Mouse (Mus musculus): ENCODE data around the gene Aars2. TPM values are rescaled to one million over a fixed set of nuclear protein-coding genes. Genes with fewer than 3 reads are reported as not detected.
A peak's percentile ranks its signal among the peaks of the same experiment; 100 is the strongest.

Gene Aars2
- total RNA-seq, 2 experiments from 2014 or later: 2.7 to 3.7 TPM

DNA sequence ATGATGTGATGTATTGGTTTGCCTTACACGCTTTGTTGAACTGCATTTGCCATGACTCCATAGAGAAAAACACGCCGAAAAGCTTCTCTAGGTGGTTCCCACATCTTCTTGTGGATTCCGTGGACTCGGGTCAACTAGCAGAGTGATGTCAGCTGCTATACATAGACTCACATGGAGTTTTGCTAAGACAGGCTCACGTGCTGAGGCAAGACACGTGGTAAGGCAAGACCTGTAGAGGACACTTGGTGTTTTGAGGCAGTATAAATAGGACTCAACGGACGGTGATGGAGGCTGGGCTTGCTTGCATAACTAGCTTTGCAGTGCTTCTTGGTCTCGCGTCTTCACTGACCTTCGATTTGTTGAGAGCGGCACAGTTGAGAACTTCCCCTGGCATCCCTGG, 8.2 kb upstream of the Aars2 start:
- ATAC-seq (replicated peaks; ENCODE audit: low FRiP score, poor library complexity, severe bottlenecking): no peak

GRCm38 (mm10) chr17:45499516-45499915, 7.1 kb upstream of the Aars2 start:
- ATAC-seq (replicated peaks; ENCODE audit: low FRiP score, poor library complexity, severe bottlenecking): no peak

- ATAC-seq (replicated peaks; ENCODE audit: low FRiP score, poor library complexity, severe bottlenecking): no peak
Measured at GRCm38 (mm10) chr17:45500981-45501380, 5.7 kb upstream of the Aars2 start.

GRCm38 (mm10) chr17:45502324-45502723, 4.3 kb upstream of the Aars2 start:
- ATAC-seq (replicated peaks; ENCODE audit: low FRiP score, poor library complexity, severe bottlenecking): no peak

DNA sequence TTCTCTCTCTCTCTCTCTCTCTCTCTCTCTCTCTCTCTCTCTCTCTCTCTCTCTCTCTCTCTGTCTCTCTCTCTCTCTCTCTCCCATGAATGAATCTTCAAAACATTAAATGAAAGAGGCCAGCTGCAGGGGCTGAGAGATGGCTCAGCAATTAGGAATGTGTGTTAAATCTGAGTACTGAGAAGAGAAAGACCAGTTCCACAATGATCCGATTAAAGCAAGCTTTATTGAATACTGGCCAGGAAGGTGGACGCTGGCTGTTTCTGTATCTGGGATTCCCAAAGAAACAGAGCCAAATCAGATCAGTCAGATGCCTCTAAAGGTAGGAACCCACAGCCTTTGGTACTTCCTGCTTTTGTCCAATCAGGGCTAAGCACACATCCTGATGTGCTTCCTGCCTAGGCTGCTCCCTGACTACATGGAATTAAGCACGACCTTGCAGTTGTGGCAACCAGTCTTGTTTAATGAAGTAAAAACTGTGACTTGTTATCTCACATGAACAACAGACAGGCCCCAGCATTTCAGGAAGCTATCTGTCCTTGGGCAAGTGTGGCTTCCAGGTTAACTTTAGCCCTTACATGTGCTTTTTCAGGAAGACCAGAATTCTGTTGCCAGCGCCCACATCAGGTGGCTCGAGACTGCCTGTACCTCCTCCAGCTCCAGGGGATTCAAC, 3.2 kb upstream of the Aars2 start:
- ATAC-seq (replicated peaks; ENCODE audit: low FRiP score, poor library complexity, severe bottlenecking): no peak

- ATAC-seq (replicated peaks; ENCODE audit: low FRiP score, poor library complexity, severe bottlenecking): no peak
Measured at GRCm38 (mm10) chr17:45505941-45506465, 638 bp upstream of the Aars2 start.

- no peak for ATAC-seq (replicated peaks; ENCODE audit: low FRiP score, poor library complexity, severe bottlenecking)
Measured at GRCm38 (mm10) chr17:45510871-45511270, 4.2 kb downstream of the Aars2 start.

DNA sequence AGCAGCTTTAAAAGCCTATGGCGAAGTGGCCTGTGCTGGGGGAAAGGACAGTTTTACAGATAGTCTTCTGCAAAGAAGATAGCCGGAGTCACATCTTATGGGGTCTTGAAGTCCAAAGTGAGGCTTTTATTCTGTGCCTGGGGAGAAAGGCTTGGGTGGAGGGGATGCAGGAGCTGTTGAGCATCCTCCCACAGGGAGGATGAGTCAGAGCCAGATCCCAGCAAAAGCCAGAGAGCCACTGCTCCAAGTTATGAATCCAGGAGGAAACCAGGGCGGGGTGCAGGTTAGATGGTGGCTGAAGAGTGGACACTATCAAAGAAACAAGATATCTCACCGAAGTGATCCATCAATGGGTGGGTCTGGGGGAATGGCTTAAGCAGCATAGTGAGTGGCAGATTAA, 5.1 kb downstream of the Aars2 start:
- ATAC-seq (replicated peaks; ENCODE audit: low FRiP score, poor library complexity, severe bottlenecking): no peak

- ATAC-seq (replicated peaks; ENCODE audit: low FRiP score, poor library complexity, severe bottlenecking): no peak
Measured at GRCm38 (mm10) chr17:45515204-45515726, 8.6 kb downstream of the Aars2 start.

DNA sequence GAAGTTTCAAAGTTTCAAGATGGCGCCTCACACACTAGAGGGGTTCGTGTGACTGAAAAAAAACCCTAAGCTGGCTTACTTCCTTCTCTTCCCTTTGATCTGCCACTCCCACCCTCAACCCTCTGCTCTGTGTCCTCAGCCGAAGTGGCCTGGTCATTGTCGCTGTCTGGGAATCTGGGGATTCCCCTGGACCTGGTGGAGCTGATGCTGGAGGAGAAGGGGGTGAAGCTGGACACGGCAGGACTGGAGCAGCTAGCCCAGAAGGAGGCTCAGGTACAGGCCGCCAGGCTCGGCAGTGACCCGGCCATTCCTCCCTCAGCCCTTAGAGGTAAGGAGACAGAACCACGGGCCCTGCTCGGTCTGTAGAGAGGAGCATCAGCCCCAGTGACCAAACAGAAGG, 9.2 kb downstream of the Aars2 start:
- ATAC-seq (replicated peaks; ENCODE audit: low FRiP score, poor library complexity, severe bottlenecking): no peak

DNA sequence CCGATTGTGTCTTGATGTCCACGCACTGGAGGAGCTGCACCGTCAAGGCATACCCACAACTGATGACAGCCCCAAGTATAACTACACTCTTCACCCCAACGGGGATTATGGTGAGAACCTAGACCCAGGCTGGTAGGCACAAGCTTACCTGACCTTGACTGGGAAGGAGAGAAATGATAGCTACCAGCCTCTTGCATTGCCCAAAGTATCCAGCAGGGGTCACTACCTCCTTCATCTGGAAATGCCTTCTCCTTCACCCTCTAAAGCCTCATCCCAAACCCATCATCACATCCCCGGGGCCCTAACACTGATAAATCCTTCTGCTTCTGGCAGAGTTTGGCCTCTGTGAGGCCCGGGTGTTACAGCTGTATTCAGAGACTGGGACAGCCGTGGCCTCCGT, 9.8 kb downstream of the Aars2 start:
- ATAC-seq (replicated peaks; ENCODE audit: low FRiP score, poor library complexity, severe bottlenecking): peak; percentile 76

- no peak for ATAC-seq (replicated peaks; ENCODE audit: low FRiP score, poor library complexity, severe bottlenecking)
Measured at GRCm38 (mm10) chr17:45517135-45517534, 10.5 kb downstream of the Aars2 start.

- no peak for ATAC-seq (replicated peaks; ENCODE audit: low FRiP score, poor library complexity, severe bottlenecking)
Measured at GRCm38 (mm10) chr17:45517549-45518215, 11.0 kb downstream of the Aars2 start.

- no peak for ATAC-seq (replicated peaks; ENCODE audit: low FRiP score, poor library complexity, severe bottlenecking)
Measured at GRCm38 (mm10) chr17:45518766-45519475, 12.3 kb downstream of the Aars2 start.

DNA sequence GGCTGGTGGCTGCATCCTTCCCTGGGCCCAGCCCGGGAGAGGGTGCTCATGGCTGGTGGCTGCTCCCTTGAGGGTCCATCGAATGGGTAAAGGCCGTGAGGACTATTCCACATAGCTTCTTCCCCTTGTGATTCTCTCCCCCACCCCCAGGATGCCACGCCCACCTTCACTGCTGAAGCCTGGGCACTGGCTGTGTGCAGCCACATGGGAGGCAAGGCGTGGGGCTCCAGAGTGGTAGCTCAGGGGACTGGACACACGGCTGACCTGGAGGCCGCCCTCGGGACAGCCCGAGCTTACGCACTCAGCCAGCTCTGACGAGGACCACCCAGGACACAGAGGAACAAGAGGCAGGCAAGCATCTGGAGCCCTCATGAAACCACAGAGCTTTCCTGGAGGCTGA, 13.5 kb downstream of the Aars2 start:
- ATAC-seq (replicated peaks; ENCODE audit: low FRiP score, poor library complexity, severe bottlenecking): no peak

- no peak for ATAC-seq (replicated peaks; ENCODE audit: low FRiP score, poor library complexity, severe bottlenecking)
Measured at GRCm38 (mm10) chr17:45523263-45523662, 16.6 kb downstream of the Aars2 start, which contains the start of gene Tcte1. Gene Tcte1 (plus strand): TSS chr17:45523434.

- ATAC-seq (replicated peaks; ENCODE audit: low FRiP score, poor library complexity, severe bottlenecking): no peak
Measured at GRCm38 (mm10) chr17:45524961-45525360, 18.3 kb downstream of the Aars2 start.

GRCm38 (mm10) chr17:45526571-45526970, 19.9 kb downstream of the Aars2 start:
- ATAC-seq (replicated peaks; ENCODE audit: low FRiP score, poor library complexity, severe bottlenecking): no peak

DNA sequence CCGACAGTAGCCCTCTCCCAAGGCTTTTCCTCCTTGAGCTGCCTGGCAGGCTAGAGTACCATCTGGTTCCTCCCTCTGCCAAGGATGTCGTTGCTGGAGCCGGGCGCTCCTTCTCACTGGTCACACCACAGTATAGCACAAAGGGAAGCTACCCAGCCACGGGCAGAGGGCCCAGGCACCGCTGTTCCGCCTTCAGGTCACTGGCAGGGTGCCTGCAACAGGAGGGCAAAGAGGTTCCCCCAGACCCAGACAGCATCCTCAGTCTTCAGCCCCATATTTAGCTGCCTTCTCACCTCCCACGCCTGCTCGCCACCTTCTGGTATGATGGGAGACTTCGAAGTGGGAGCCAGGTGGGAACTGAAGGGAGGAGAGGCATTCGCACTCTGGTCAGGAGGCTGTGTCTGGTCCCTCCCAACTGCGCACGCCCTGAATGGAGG, 23.7 kb downstream of the Aars2 start:
- ATAC-seq (replicated peaks; ENCODE audit: low FRiP score, poor library complexity, severe bottlenecking): no peak

GRCm38 (mm10) chr17:45532896-45533295, 26.3 kb downstream of the Aars2 start:
- ATAC-seq (replicated peaks; ENCODE audit: low FRiP score, poor library complexity, severe bottlenecking): no peak

Measured in erythroblast, adult 5-6 weeks (primary cell).